Mouse (Mus musculus) layer of hippocampus, postnatal 14 days (tissue): ENCODE measurements at regions not wholly inside any gene's neighbourhood (a gene's known extent, or its start where the extent isn't known, plus 50 kb on each side); places are given as distances from the start of the nearest gene placed in this dataset.
"Not testable (repeated sequence)": the region's sequence is repeated elsewhere in the genome, so short reads cannot be mapped to it uniquely, and the experiment has no call there.

Experiments used
- DNase-seq, 2 experiments: peaks; one replicate each; pipeline ENCODE4 v3.0.0; 2021 to 2022; ENCODE audit warnings: low spot score in 2 of 2, mixed read lengths in 1 of 2

- peak; percentile 5 to 18 for DNase-seq
Observed at GRCm38 (mm10) chrX:79760887-79761286, 89.7 kb upstream of the Mageb16 start.

DNA sequence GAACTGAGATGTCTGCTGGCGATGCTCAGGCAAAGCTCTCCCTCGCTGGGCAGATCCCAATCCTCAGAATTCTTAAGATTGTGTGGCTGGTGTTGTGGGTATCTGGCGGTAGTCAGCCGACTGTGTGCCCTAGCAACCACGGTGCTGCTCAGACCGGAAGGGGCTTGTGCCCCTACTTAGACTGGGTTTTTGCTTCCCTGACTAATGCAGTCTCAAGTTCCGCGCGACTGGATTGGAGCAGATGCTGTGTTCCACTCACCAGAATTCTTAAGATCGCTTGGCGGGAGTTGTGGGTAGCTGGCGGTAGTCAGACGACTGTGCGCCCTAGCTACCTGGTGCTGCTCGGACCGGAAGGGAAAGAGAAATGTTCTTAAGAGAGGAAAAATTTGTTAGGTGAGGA is 87.4 kb upstream of the Mageb16 start:
- not testable (repeated sequence) for DNase-seq
